Mouse (Mus musculus) spleen, adult 12 weeks (tissue): ENCODE measurements around the gene Cul7.
A peak's percentile ranks its signal among the peaks of the same experiment; 100 is the strongest.

Experiments
- DNase-seq: peaks from one replicate; pipeline ENCODE4 v3.0.0; 2022; ENCODE audit warnings: low spot score

Gene Cul7

GRCm38 (mm10) chr17:46650232-46651031 lies at the start of gene Cul7:
TSS of gene Cul7 (plus strand) at chr17:46650337.
- peak; percentile 53 for DNase-seq

- no peak for DNase-seq
Observed at GRCm38 (mm10) chr17:46600569-46600968, 49.6 kb upstream of the Cul7 start.

- no peak for DNase-seq
Observed at GRCm38 (mm10) chr17:46602212-46602611, 47.9 kb upstream of the Cul7 start.

DNA sequence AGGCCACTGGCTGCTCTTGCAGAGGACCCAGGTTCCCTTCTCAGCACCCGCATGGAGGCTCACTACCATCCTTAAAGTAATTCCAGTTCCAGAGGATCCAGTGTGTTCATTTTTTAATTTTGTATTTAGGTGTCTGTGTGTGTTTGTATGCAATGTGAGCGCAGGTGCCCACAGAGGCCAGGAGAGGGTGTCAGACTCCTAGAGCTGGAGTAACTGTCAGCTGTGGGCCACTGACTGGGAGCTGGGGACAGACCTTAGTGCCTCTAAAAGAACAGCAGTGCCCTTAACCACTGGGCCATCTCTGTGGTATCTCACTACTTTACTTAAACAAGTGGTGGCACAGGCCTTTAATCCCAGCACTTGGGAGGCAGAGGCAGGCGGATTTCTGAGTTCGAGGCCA lies 46.9 kb upstream of the Cul7 start:
- DNase-seq: no peak

GRCm38 (mm10) chr17:46605126-46605525 lies 45.0 kb upstream of the Cul7 start:
- DNase-seq: no peak

DNA sequence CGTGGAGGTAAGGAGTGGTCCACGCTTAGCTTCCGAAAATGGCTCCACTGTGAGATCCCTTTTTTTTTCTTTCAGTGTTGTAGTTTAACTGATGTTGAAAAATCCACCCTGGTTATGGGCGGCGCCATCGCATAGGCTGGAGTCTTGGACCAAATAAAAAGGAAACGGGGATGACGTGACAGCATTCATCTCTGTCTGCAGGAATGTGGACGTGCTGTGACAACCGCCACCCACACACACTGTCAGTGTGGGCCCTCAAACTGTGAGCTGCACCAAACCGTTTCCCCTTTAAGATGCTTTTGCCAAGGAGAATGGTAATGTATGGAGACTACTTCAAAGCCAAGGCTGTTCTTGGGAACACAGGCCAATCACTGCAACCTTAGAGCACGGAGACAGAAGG lies 44.1 kb upstream of the Cul7 start:
- DNase-seq: no peak

- no peak for DNase-seq
Observed at GRCm38 (mm10) chr17:46609721-46610514, 40.2 kb upstream of the Cul7 start.

DNA sequence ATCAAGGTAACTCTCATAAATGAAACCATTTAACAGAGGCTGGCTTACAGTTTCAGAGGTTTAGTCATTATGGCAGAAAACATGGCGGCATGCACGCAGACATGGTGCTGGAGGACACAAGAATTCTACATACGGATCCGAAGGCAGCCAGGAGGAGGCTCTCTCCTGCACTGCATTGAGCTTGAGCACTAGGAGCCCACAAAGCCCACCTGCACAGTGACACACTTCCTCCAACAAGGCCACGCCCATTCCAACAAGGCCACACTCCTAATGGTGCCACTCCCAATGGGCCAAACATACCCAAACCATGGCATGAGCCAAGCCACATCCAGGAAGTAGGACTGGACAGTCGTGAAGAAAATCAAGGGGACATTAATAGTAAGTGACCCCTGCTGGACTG lies 38.8 kb upstream of the Cul7 start:
- no peak for DNase-seq

- DNase-seq: no peak
Observed at GRCm38 (mm10) chr17:46612189-46612588, 37.9 kb upstream of the Cul7 start.

- no peak for DNase-seq
Observed at GRCm38 (mm10) chr17:46612820-46613219, 37.3 kb upstream of the Cul7 start.

DNA sequence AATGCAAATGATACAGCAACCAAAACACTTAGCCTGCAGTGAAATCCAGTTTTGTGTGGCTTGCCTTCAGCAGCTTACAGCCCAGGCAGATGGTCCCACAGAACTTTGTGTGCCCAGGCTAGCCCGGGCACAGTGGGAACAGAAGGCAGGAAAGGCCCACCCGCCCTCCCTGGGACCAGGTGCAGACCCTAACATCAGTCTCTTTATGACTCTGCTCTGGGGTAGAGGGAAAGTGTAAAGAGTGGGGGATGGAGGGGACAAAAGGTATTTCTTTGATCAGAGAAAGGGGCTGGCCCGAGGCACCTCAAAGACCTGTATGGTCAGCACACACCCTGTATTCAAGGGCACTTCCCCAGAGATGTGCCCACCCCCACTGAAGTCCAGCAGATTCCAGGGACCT lies 36.9 kb upstream of the Cul7 start:
- DNase-seq: no peak

DNA sequence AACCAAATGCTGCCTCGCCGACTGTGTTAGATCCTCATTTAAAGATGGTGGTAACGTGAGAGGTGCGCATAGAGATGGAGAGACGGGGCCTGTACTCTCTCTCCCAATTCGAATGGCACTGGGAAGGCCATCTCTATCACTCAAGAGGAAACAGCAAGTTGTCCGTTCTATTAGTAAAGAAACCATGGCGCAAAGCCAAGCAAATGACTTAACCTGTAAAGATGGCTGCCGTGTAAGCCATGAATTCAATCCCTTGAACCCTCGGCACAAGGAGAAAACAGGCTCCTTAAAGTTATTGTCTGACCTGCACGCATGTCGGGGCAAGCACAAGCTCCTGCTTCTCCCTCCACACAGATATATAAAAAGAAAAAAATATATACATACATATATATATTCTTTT lies 32.3 kb upstream of the Cul7 start:
- DNase-seq: no peak

- DNase-seq: no peak
Observed at GRCm38 (mm10) chr17:46618394-46618768, 31.8 kb upstream of the Cul7 start.

- DNase-seq: no peak
Observed at GRCm38 (mm10) chr17:46618769-46619682, 31.1 kb upstream of the Cul7 start.

- DNase-seq: no peak
Observed at GRCm38 (mm10) chr17:46619683-46620357, 30.3 kb upstream of the Cul7 start.

GRCm38 (mm10) chr17:46621324-46621723 lies 28.8 kb upstream of the Cul7 start:
- DNase-seq: no peak

GRCm38 (mm10) chr17:46622269-46622668 lies 27.9 kb upstream of the Cul7 start:
- DNase-seq: no peak

GRCm38 (mm10) chr17:46623819-46624557 lies 26.1 kb upstream of the Cul7 start:
- DNase-seq: no peak

DNA sequence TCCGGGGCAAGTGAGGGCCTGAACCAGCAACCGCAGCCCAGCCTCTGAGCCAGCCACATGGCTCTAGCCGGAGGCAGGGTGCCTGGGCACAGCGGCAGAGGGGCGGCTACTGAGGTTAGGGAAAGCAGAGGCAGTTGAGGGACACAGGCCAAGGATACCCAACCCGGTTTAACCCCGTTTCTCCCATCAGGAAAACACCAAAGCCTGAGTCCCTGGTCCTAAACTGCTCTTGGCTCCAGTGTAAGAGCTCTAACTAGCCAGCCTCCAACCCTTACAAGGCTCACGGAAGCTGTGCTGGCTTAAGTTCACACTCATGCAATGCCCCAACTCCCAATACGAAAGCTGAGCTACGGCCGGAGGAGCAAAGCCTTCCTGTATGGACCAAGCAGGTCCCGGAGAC lies 25.5 kb upstream of the Cul7 start:
- DNase-seq: no peak

GRCm38 (mm10) chr17:46627409-46627808 lies 22.7 kb upstream of the Cul7 start:
- DNase-seq: no peak

- DNase-seq: no peak
Observed at GRCm38 (mm10) chr17:46628471-46628790, 21.7 kb upstream of the Cul7 start.
